Mouse (Mus musculus) liver, postnatal 0 days (tissue): ENCODE measurements around the gene Ptprc.

Experiments used
- CTCF ChIP-seq: sonication (generic); IDR thresholded peaks from 2 replicates; pipeline ENCODE4 v1.5.1; 2016; ENCODE audit warnings: antibody characterized with exemption, low read depth
- EP300 ChIP-seq: IDR thresholded peaks from 2 replicates; pipeline ENCODE4 v1.6.1; 2016; ENCODE audit warnings: antibody characterized with exemption, low read depth, mild to moderate bottlenecking

- TF ChIP-seq CTCF (no peak), EP300 (no peak)
Observed at GRCm38 (mm10) chr1:138148844-138149243, 26.7 kb downstream of the Ptprc start.
